Mouse (Mus musculus): ENCODE measurements around the gene Ipcef1.

The Ipcef1 gene

DNA sequence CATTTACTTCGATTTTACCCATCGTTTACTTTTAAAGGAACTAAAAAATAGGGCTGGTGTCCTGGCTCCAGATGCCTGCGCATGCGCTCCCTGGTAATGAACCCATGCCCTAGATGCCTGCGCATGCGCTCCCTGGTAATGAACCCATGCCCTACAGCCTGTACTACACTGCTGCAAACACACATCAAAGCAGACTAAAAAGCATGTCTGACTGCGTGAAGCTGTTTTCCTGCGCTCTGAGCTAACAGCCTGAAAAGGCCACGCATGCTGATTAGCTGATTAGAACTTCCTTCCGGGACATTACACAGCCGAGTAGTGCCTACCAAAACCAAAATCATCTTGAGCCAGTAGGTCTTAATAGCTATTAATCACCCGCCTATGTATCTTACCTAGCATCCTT, 16.7 kb downstream of the Ipcef1 start:
- 77% methylated on average over 12 of the region's 12 CpGs for WGBS

GRCm38 (mm10) chr10:7033459-7033858, 18.8 kb downstream of the Ipcef1 start:
- 92% methylated on average over 2 of the region's 2 CpGs for WGBS

GRCm38 (mm10) chr10:7025028-7025427, 27.2 kb downstream of the Ipcef1 start:
- WGBS: 63% methylated on average over 1 of the region's 1 CpGs

GRCm38 (mm10) chr10:7020551-7020950, 31.7 kb downstream of the Ipcef1 start:
- 66% methylated on average over 9 of the region's 9 CpGs for WGBS

DNA sequence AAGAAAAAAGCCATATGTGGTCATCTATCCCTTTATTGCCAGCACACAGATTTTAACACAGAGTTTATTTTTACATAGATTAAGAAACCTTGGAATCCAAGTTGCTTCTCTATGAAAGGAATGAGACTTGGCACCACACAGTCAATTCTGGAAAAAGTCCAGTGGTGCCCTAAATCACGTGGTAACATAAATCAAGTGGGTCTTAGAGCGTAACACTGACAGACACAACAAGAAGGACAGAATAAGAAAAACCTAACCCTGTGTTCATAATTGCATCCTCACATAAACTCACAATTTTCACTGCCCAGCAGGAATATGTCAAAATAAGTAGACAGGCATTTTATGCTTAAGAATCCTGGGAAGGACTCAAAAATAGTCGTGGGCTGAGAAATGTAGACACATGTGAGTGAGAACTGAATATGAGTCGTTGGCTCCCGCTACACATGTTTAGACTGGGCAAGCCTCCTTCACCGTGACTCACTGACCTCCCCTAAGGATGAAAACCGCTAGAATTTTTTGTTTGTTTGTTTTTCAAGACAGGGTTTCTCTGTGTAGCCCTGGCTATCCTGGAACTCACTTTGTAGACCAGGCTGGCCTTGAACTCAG, 32.4 kb downstream of the Ipcef1 start:
- 49% methylated on average over 7 of the region's 7 CpGs for WGBS

GRCm38 (mm10) chr10:7015199-7015598, 37.1 kb downstream of the Ipcef1 start:
- WGBS: 67% methylated on average over 1 of the region's 1 CpGs

DNA sequence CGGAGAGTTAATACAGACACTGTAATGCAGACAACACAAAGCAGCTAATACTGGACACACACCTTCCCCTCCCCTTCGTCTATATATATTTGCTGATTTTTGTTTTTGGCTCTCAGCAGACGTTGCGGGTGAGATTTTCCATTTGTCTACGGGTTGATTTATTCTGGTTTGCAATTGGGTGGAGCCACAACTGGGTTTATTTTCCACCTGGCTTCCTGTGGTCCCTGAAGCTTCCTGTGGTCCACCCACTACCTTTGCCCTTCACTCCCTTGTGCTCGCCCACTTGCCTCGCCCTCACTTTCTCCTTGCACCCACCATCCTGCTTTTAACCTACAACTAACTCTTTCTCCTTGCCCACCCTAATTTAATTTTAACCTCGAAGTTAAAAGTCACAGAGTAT, 41.7 kb downstream of the Ipcef1 start:
- WGBS: 80% methylated on average over 8 of the region's 8 CpGs

- 42% methylated on average over 5 of the region's 5 CpGs for WGBS
Observed at GRCm38 (mm10) chr10:7004980-7005538, 47.2 kb downstream of the Ipcef1 start.

GRCm38 (mm10) chr10:6999355-6999754, 52.9 kb downstream of the Ipcef1 start:
- 84% methylated on average over 3 of the region's 3 CpGs for WGBS

- 84% methylated on average over 4 of the region's 4 CpGs for WGBS
Observed at GRCm38 (mm10) chr10:6998576-6999250, 53.6 kb downstream of the Ipcef1 start.

- 93% methylated on average over 3 of the region's 3 CpGs for WGBS
Observed at GRCm38 (mm10) chr10:6996895-6997294, 55.4 kb downstream of the Ipcef1 start.

GRCm38 (mm10) chr10:6988555-6988954, 63.7 kb downstream of the Ipcef1 start:
- 84% methylated on average over 1 of the region's 1 CpGs for WGBS

GRCm38 (mm10) chr10:6987399-6988098, 64.7 kb downstream of the Ipcef1 start:
- WGBS: 82% methylated on average over 4 of the region's 4 CpGs

- 80% methylated on average over 4 of the region's 4 CpGs for WGBS
Observed at GRCm38 (mm10) chr10:6986246-6986645, 66.0 kb downstream of the Ipcef1 start.

DNA sequence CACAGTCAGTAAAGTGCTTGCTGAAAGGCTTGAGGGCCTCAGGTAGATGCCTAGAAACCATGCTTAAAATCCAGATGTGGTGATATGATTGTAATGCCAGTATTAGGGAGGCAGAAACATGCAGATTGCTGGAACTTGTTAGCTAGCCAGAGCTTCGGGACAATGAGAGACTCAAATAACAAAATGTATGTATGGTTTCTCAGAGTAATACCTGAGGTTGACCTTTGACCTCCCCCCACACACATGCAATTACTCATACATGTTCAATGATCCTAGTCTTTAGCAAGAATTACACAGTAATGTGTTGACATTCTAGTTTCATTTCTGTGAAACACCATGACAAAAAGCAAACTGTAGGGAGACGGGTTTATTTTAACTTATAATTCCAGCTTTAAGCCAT, 68.8 kb downstream of the Ipcef1 start:
- WGBS: 95% methylated on average over 2 of the region's 2 CpGs

DNA sequence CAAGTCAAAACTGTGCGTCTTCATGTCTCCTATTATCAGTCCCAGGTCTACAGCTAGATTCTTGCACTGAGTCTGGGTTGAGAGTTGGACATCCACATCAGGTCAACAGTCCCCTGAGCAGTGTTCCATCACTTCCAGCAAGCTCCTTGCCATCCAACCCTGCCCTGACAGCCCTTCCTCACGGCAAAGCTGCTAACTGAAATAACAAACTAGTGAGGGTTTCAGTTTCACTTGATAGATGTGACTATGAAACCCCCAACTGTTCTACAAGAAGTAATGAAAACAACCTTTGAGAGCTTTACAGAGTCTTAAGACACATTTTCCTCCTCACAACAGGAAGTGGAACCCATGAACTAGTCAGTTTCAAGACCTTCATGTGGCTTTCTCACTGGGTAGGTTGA, 69.5 kb downstream of the Ipcef1 start:
- whole genome bisulfite sequencing: 77% methylated on average over 2 of the region's 2 CpGs

- 3% methylated on average over 6 of the region's 6 CpGs for WGBS
Observed at GRCm38 (mm10) chr10:6980236-6980635, 72.0 kb downstream of the Ipcef1 start.

DNA sequence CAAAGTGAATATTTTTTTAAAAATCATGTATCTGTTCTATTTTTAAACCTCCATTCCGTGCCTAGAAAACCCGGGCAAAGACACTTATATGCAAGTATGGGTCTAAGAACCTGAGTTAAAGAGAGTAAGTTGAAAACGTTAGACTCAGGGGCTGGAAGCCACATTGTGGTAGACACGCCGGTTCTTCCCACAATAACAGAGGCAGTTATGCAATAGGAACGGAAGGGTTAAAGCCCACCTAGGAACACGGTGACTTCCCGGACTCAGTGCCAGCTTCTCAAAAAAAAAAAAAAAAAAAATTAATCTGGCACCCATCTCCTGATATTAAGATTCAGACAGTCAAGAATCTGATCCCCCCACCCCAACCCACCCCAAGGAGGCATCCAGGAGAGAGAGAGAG, 72.5 kb downstream of the Ipcef1 start:
- WGBS: 19% methylated on average over 8 of the region's 8 CpGs

GRCm38 (mm10) chr10:6979216-6979615, 73.1 kb downstream of the Ipcef1 start:
- WGBS: 33% methylated on average over 7 of the region's 7 CpGs

- WGBS: 52% methylated on average over 1 of the region's 1 CpGs
Observed at GRCm38 (mm10) chr10:6978733-6979132, 73.5 kb downstream of the Ipcef1 start.

GRCm38 (mm10) chr10:6977843-6978242, 74.4 kb downstream of the Ipcef1 start:
- 43% methylated on average over 2 of the region's 2 CpGs for WGBS

GRCm38 (mm10) chr10:6968334-6968733, 83.9 kb downstream of the Ipcef1 start:
- 57% methylated on average over 1 of the region's 1 CpGs for WGBS

Measured in cerebral cortex, adult 2 months (tissue).